Mouse (Mus musculus): ENCODE measurements around the gene Fhod1. TPM values are rescaled to one million over a fixed set of nuclear protein-coding genes. Genes with fewer than 3 reads are reported as not detected.

Gene Fhod1
- polyA plus RNA-seq, 1 experiment from 2014 or later: 3.4 TPM

DNA sequence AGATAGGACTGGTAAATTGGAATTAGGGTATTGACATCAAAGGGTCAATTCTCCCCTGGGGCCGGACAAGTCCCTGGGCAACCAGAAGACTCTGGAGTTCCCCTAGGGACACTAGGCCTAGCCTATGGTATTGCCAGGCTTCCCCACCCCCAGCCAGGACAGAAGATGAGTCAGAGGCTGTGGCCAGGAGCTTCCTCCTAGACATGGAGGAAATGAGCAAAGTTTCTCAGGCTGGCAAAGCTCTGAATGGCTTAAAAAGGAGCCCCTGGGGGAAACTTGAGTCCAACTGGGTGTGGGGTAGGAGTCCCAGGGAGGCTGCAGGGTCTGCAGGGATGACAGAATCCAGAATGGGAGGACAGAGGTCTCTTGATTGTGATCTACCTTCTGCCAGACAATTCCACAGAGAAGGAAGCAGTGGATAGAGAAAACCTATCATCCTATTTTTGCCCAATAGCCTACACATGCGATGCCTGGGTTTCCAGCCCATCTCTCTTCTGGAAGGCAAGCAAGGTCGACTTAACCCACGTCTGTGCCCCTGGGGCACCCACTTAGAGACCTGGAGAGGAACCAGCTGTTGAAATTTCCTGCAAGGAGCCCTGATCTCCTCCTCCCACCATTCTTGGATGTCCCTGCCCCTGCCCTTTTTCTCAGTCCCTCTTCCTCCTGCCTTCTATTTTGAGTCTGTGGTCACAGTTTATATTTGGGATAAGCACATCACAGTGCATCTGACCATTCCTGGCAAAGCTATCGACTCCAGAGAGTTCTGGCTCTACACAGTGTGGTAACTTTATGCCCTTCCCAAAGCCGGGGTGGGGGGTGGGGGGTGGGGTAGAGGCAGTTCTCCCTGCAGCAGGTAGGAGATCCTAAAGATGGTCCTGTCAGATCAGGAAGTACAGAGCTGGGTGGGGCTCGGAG lies 2.4 kb downstream of the Fhod1 start:
- H3K27ac ChIP-seq (replicated peaks; ENCODE audit: low read depth, low read length): no peak overlapping the region
- WGBS: 68% methylated on average over 7 of the region's 7 CpGs
- H3K9me3 ChIP-seq (ENCODE audit: control insufficient read depth, low read length): no peaks in the 10 kb centered on the region
- no peak overlapping the region for H3K9ac ChIP-seq (ENCODE audit: low read length)
- no peak overlapping the region for H3K4me2 ChIP-seq (ENCODE audit: low read depth, severe bottlenecking)
- H3K27me3 ChIP-seq (ENCODE audit: control insufficient read depth, insufficient read depth, low read length): no peaks in the 10 kb centered on the region
- no peak overlapping the region for H3K4me3 ChIP-seq (ENCODE audit: low read depth, low read length)
- no peak for ATAC-seq (ENCODE audit: insufficient number of reproducible peaks, low FRiP score, low TSS enrichment, low read depth)
- no peak for DNase-seq (ENCODE audit: low spot score)
- H3K36me3 ChIP-seq (ENCODE audit: control insufficient read depth, insufficient read depth, low read length): no peaks in the 10 kb centered on the region
- H3K4me1 ChIP-seq (ENCODE audit: control insufficient read depth, insufficient read depth, low read length): peaks cover 19% of the 10 kb centered on the region

DNA sequence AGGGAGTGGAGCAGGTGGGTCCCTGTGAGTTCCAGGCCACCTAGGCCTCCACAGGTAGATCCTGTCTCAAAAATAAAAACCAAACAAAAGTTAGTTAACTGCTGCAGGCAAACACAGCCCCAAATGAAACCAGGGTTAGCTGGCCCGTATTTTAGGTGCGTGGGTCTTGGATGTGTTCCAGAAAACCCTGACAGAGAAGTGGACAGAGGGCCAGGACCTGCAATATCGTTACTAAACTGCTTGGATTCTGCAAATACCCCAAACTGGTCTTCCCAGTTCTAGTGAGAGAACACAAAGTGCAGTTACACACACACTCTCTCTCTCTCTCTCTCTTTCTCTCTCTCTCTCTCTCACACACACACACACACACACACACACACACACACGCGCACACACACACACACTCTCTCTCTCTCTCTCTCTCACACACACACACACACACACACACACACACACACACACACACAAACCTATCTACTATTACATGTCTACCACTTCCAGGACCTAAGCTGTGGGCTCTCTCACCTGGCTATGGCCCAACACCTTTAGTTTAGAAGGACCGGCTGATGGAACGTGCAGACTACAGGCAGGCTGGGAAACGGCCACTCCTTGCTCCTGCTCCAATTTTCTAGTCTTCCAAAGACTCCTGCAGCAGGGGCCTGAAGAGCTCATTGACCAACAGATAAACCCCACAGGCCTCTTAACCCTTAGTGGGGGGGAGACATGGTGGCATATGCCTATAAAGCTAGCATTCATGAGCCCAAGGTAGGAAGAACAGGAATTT lies 3.8 kb downstream of the Fhod1 start:
- no peaks in the 10 kb centered on the region for H3K36me3 ChIP-seq (ENCODE audit: control insufficient read depth, insufficient read depth, low read length)
- no peaks in the 10 kb centered on the region for H3K9me3 ChIP-seq (ENCODE audit: control insufficient read depth, low read length)
- ATAC-seq (ENCODE audit: insufficient number of reproducible peaks, low FRiP score, low TSS enrichment, low read depth): no peak
- H3K27me3 ChIP-seq (ENCODE audit: control insufficient read depth, insufficient read depth, low read length): no peaks in the 10 kb centered on the region
- no peak overlapping the region for H3K4me2 ChIP-seq (ENCODE audit: low read depth, severe bottlenecking)
- no peak overlapping the region for H3K27ac ChIP-seq (replicated peaks; ENCODE audit: low read depth, low read length)
- 83% methylated on average over 6 of the region's 8 CpGs for WGBS
- no peak for DNase-seq (ENCODE audit: low spot score)
- no peak overlapping the region for H3K4me3 ChIP-seq (ENCODE audit: low read depth, low read length)
- peaks cover 12% of the 10 kb centered on the region for H3K4me1 ChIP-seq (ENCODE audit: control insufficient read depth, insufficient read depth, low read length)
- H3K9ac ChIP-seq (ENCODE audit: low read length): no peak overlapping the region

DNA sequence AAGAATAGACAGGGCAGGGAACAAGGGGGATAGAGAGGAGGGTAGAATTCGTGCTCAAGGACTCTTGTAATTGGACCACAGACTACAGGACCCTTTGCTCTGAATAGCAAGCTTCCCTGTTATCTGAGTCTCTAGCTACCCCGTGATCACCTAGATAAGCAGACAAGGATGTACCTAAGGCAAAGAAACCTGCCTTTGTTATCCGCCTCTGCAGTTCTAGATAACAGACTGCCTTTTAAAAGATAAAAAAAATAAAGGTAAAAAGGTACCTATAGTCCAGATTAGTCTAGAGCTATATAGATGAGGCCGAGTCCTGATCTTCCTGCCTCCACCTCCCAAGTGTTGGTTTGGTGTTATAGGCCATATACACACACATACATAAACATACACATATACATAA lies 5.0 kb downstream of the Fhod1 start:
- Histone ChIP-seq H3K36me3 (ENCODE audit: control insufficient read depth, insufficient read depth, low read length) (no peaks in the 10 kb centered on the region), H3K9ac (ENCODE audit: low read length) (no peak overlapping the region), H3K4me2 (ENCODE audit: low read depth, severe bottlenecking) (no peak overlapping the region), H3K4me1 (ENCODE audit: control insufficient read depth, insufficient read depth, low read length) (peaks cover 12% of the 10 kb centered on the region), H3K27ac (replicated peaks; ENCODE audit: low read depth, low read length) (no peak overlapping the region), H3K9me3 (ENCODE audit: control insufficient read depth, low read length) (no peaks in the 10 kb centered on the region), H3K27me3 (ENCODE audit: control insufficient read depth, insufficient read depth, low read length) (no peaks in the 10 kb centered on the region), H3K4me3 (ENCODE audit: low read depth, low read length) (no peak overlapping the region)
- ATAC-seq (ENCODE audit: insufficient number of reproducible peaks, low FRiP score, low TSS enrichment, low read depth) (no peak), DNase-seq (ENCODE audit: low spot score) (no peak)
- WGBS: 85% methylated on average over 4 of the region's 4 CpGs

DNA sequence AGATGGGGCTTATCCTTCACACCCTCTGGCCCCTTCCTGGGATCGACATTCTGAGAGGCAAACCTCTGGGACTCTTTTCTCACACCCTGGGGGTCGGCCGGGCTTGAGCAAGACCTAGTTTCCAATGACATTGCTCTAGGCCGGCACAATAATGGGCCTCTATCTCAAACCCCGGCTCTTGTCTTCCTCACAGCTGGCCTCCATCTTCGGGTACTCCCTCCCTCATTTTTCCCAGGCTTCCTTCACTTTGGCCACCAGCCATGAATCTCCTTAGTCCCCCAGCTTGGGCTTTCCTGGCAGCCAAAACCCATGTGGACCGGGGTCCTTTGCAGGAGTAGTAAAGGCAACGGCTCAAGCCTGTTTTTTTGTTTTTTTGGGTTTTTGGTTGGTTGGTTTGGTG lies 6.4 kb downstream of the Fhod1 start:
- Histone ChIP-seq H3K36me3 (ENCODE audit: control insufficient read depth, insufficient read depth, low read length) (no peaks in the 10 kb centered on the region; the same call in 1 of the 2 replicates), H3K4me1 (ENCODE audit: control insufficient read depth, insufficient read depth, low read length) (peaks cover 9% of the 10 kb centered on the region), H3K9ac (ENCODE audit: low read length) (no peak overlapping the region), H3K4me3 (ENCODE audit: low read depth, low read length) (no peak overlapping the region), H3K27me3 (ENCODE audit: control insufficient read depth, insufficient read depth, low read length) (no peaks in the 10 kb centered on the region), H3K9me3 (ENCODE audit: control insufficient read depth, low read length) (no peaks in the 10 kb centered on the region), H3K4me2 (ENCODE audit: low read depth, severe bottlenecking) (no peak overlapping the region), H3K27ac (replicated peaks; ENCODE audit: low read depth, low read length) (no peak overlapping the region)
- no peak for DNase-seq (ENCODE audit: low spot score)
- WGBS: 58% methylated on average over 8 of the region's 8 CpGs
- ATAC-seq (ENCODE audit: insufficient number of reproducible peaks, low FRiP score, low TSS enrichment, low read depth): no peak

DNA sequence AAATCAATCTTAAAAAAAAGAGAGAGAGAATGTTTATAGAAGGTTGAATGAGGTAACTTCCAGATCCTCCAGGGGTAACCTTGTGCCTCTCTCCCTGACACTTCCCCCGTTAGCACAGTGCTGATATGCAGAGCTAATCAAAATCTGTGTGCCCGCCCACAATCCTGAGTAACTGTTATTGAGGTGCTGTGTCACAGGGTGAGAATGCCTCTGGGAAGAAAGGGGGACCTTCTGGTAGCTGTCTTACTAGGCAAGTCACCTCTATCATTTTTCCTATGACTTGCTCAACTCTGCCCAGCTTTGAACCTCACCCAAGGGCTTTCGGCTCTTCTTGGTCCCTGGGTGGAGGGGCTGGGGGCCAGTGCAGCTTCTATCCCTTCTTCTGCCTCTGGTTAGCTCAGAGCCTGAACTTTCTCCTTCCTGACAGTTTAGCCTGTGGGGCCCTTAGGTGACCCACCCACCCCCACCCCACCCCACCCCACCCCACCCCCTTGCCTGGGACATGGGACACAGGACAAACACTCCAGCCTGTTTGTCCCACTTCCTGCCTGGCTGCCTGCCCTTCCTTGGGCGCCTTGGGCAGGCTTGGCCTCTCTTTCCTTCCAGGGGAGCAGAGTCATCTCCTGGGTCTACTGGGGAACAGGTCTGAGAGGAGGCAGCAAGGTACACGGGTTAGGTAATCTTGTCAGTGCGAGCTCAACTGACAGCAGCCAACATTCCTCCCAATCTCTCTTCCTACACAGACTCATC lies 7.7 kb downstream of the Fhod1 start:
- no peak overlapping the region for H3K27ac ChIP-seq (replicated peaks; ENCODE audit: low read depth, low read length)
- no peak overlapping the region for H3K4me3 ChIP-seq (ENCODE audit: low read depth, low read length)
- WGBS: 71% methylated on average over 6 of the region's 6 CpGs
- H3K4me1 ChIP-seq (ENCODE audit: control insufficient read depth, insufficient read depth, low read length): 0 out of 2 replicates have a peak, but pooled peaks cover under 1% of the 10 kb centered on the region
- DNase-seq (ENCODE audit: low spot score) (no peak), ATAC-seq (ENCODE audit: insufficient number of reproducible peaks, low FRiP score, low TSS enrichment, low read depth) (no peak)
- H3K4me2 ChIP-seq (ENCODE audit: low read depth, severe bottlenecking): no peak overlapping the region
- peaks cover 3% of the 10 kb centered on the region for H3K36me3 ChIP-seq (ENCODE audit: control insufficient read depth, insufficient read depth, low read length)
- H3K27me3 ChIP-seq (ENCODE audit: control insufficient read depth, insufficient read depth, low read length): no peaks in the 10 kb centered on the region
- H3K9me3 ChIP-seq (ENCODE audit: control insufficient read depth, low read length): no peaks in the 10 kb centered on the region
- H3K9ac ChIP-seq (ENCODE audit: low read length): no peak overlapping the region

DNA sequence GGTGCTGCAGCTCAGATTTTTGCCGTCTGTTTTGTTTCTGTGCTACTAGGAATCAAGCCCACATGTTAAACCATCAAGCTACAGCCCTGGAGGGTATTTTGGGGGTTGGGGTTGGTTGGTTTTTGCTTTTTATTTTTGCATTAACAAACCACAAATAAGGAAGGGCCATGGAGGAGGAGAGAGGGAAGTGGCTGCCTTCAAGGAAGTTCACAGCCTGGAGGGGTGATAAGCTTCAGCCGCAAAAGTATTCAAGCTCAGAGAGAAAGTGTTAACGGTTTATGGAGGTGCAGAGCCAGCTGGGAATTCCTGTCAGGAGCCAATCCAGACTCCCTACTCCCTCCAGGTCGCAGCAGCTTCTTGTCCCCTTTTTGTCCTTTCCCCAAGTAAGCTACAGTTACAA lies 8.8 kb downstream of the Fhod1 start:
- no peak overlapping the region for H3K4me3 ChIP-seq (ENCODE audit: low read depth, low read length)
- ATAC-seq (ENCODE audit: insufficient number of reproducible peaks, low FRiP score, low TSS enrichment, low read depth): no peak
- peaks cover 8% of the 10 kb centered on the region for H3K36me3 ChIP-seq (ENCODE audit: control insufficient read depth, insufficient read depth, low read length)
- WGBS: 18% methylated on average over 4 of the region's 4 CpGs
- no peak overlapping the region for H3K9ac ChIP-seq (ENCODE audit: low read length)
- no peak overlapping the region for H3K27ac ChIP-seq (replicated peaks; ENCODE audit: low read depth, low read length)
- no peak for DNase-seq (ENCODE audit: low spot score)
- H3K4me1 ChIP-seq (ENCODE audit: control insufficient read depth, insufficient read depth, low read length): no peaks in the 10 kb centered on the region
- H3K9me3 ChIP-seq (ENCODE audit: control insufficient read depth, low read length): no peaks in the 10 kb centered on the region
- no peak overlapping the region for H3K4me2 ChIP-seq (ENCODE audit: low read depth, severe bottlenecking)
- no peaks in the 10 kb centered on the region for H3K27me3 ChIP-seq (ENCODE audit: control insufficient read depth, insufficient read depth, low read length)

DNA sequence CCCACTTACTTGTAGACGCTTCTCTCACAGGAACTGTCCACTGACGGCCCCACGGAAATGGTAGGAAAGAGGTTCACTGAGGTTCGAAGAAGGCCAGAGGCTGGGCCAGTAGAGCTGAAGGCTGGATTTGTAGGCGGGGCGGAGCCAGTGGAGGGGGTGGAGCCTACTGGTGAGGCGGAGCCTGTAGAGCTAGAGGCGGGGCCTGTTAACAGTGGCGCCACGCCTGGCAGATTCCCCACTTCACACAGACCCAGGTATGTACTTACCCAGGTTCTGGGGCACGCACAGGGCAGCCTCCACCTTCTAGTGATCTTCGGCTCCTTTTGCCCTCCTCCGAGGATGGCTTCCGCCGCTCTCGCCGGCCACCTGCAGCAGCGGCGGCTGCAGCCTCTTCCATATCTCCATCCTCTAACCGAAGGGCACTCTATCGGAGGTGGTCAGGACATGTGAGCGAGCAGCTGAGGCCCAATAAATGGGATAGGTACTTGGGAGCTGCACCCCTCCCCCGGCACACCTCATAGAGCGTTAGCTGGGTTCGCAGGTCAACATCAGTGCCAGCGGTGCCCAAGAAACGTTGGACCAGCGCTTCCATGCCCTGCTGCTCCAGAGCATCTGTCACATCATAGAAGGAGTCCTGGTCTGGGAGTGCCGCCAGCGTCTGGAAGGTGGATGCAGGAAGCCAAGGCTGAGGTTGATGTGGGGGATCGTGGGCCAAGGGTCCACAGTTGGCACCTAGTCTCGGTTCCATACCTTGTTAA lies 11.2 kb downstream of the Fhod1 start:
- no peak overlapping the region for H3K9ac ChIP-seq (ENCODE audit: low read length)
- no peaks in the 10 kb centered on the region for H3K9me3 ChIP-seq (ENCODE audit: control insufficient read depth, low read length)
- no peak for ATAC-seq (ENCODE audit: insufficient number of reproducible peaks, low FRiP score, low TSS enrichment, low read depth)
- H3K4me3 ChIP-seq (ENCODE audit: low read depth, low read length): no peak overlapping the region
- H3K4me1 ChIP-seq (ENCODE audit: control insufficient read depth, insufficient read depth, low read length): no peaks in the 10 kb centered on the region
- peaks cover 8% of the 10 kb centered on the region for H3K36me3 ChIP-seq (ENCODE audit: control insufficient read depth, insufficient read depth, low read length)
- no peak overlapping the region for H3K27ac ChIP-seq (replicated peaks; ENCODE audit: low read depth, low read length)
- H3K27me3 ChIP-seq (ENCODE audit: control insufficient read depth, insufficient read depth, low read length): no peaks in the 10 kb centered on the region
- no peak overlapping the region for H3K4me2 ChIP-seq (ENCODE audit: low read depth, severe bottlenecking)
- DNase-seq (ENCODE audit: low spot score): no peak
- WGBS: 35% methylated on average over 32 of the region's 32 CpGs
